In genomic region chr11:11929059-11929458, GRCm38 (mm10) we compare ENCODE assay signal across 27 mouse cellular contexts. TPM values are rescaled to one million over a fixed set of nuclear protein-coding genes. Genes with fewer than 3 reads are reported as not detected.
A peak's percentile ranks its signal among the peaks of the same experiment; 100 is the strongest.
DNase-seq lines count a peak whose midpoint lies in the region; ATAC-seq and TF ChIP-seq lines count a peak whose summit lies in the region.
"Had no signal": no experiment of that assay in that cellular context is flagged by ENCODE, and none has a peak within 500 bp of the region (broad histone marks: within the 10 kb centered on the region; RNA-seq: fewer than 3 reads in every experiment).

No protein-coding gene starts in this region.

- 85% methylated on average over 3 of the region's 3 CpGs for WGBS in heart, embryonic 12.5 days
- 72% methylated on average over 3 of the region's 3 CpGs for WGBS in heart, postnatal 0 days
- 72% methylated on average over 3 of the region's 3 CpGs for WGBS in liver, adult 2 months
- 84% methylated on average over 3 of the region's 3 CpGs for WGBS in liver, embryonic 11.5 days
- 77% methylated on average over 3 of the region's 3 CpGs for WGBS in liver, postnatal 0 days (ENCODE audit: insufficient replicate concordance)

- H3K27ac ChIP-seq in heart, embryonic 12.5 days (ENCODE audit: poor library complexity, severe bottlenecking), result peak overlapping the region; percentile 44
- peak overlapping the region; percentile 44 for H3K27ac ChIP-seq in heart, postnatal 0 days (ENCODE audit: low read depth)
- H3K27ac ChIP-seq in liver, adult 2 months (replicated peaks; ENCODE audit: insufficient read depth, low read depth, low read length), result peak overlapping the region; percentile 87
- no peak overlapping the region for H3K27ac ChIP-seq in liver, embryonic 11.5 days (ENCODE audit: low read depth, low read length)
- peak overlapping the region; percentile 80 for H3K27ac ChIP-seq in liver, postnatal 0 days (ENCODE audit: low read depth)
- H3K27ac ChIP-seq: hindbrain, embryonic 10.5 days; hindbrain, embryonic 15.5 days; limb, embryonic 13.5 days; midbrain, embryonic 12.5 days; neural tube, embryonic 12.5 days had no signal

- no peaks in the 10 kb centered on the region for H3K79me2 ChIP-seq in liver, adult 2 months (ENCODE audit: control insufficient read depth, insufficient read depth, low read length)

- TF ChIP-seq EP300 in heart, postnatal 0 days (IDR thresholded peaks at IDR 0.05; ENCODE audit: low read depth), result no peak
- no peak for TF ChIP-seq EP300 in liver, postnatal 0 days (IDR thresholded peaks at IDR 0.05; ENCODE audit: low read depth)

- no peaks in the 10 kb centered on the region for H3K27me3 ChIP-seq in heart, embryonic 12.5 days (replicated peaks)
- no peaks in the 10 kb centered on the region for H3K27me3 ChIP-seq in heart, postnatal 0 days (ENCODE audit: control insufficient read depth, insufficient read depth, low read length)
- no peaks in the 10 kb centered on the region for H3K27me3 ChIP-seq in liver, adult 2 months (ENCODE audit: control insufficient read depth, insufficient read depth, low read length)
- no peaks in the 10 kb centered on the region for H3K27me3 ChIP-seq in liver, embryonic 11.5 days (replicated peaks; ENCODE audit: control insufficient read depth, insufficient read depth, low read length)
- H3K27me3 ChIP-seq in liver, postnatal 0 days (ENCODE audit: insufficient read depth, low read length), result no peaks in the 10 kb centered on the region
- H3K27me3 ChIP-seq: hindbrain, embryonic 15.5 days; limb, embryonic 13.5 days; midbrain, embryonic 12.5 days; neural tube, embryonic 12.5 days had no signal

- no peaks in the 10 kb centered on the region; the same call in 1 of the 2 replicates for H3K9me3 ChIP-seq in heart, embryonic 12.5 days (replicated peaks)
- no peaks in the 10 kb centered on the region for H3K9me3 ChIP-seq in heart, postnatal 0 days (replicated peaks; ENCODE audit: control insufficient read depth, low read length)
- H3K9me3 ChIP-seq in liver, embryonic 11.5 days (ENCODE audit: control insufficient read depth, low read length), result no peaks in the 10 kb centered on the region
- H3K9me3 ChIP-seq in liver, postnatal 0 days (ENCODE audit: low read length), result no peaks in the 10 kb centered on the region
- H3K9me3 ChIP-seq: hindbrain, embryonic 10.5 days; hindbrain, embryonic 15.5 days; limb, embryonic 13.5 days; megakaryocyte, embryonic 14.5 days; midbrain, embryonic 12.5 days; neural tube, embryonic 12.5 days had no signal

- H3K9ac ChIP-seq in heart, embryonic 12.5 days, result no peak overlapping the region
- H3K9ac ChIP-seq in heart, postnatal 0 days (replicated peaks; ENCODE audit: low read depth, low read length), result no peak overlapping the region
- no peak overlapping the region for H3K9ac ChIP-seq in liver, adult 2 months (ENCODE audit: low read depth, low read length)
- H3K9ac ChIP-seq in liver, embryonic 11.5 days (ENCODE audit: low read depth, low read length), result no peak overlapping the region
- H3K9ac ChIP-seq in liver, postnatal 0 days (replicated peaks), result no peak overlapping the region
- H3K9ac ChIP-seq: hindbrain, embryonic 15.5 days; limb, embryonic 13.5 days; midbrain, embryonic 12.5 days; neural tube, embryonic 12.5 days had no signal

- H3K4me2 ChIP-seq in heart, embryonic 12.5 days, result no peak overlapping the region
- no peak overlapping the region for H3K4me2 ChIP-seq in heart, postnatal 0 days (ENCODE audit: low read depth, low read length)
- no peak overlapping the region for H3K4me2 ChIP-seq in liver, embryonic 11.5 days
- H3K4me2 ChIP-seq in liver, postnatal 0 days (ENCODE audit: low read depth, low read length), result no peak overlapping the region
- H3K4me2 ChIP-seq: hindbrain, embryonic 15.5 days; limb, embryonic 13.5 days; midbrain, embryonic 12.5 days; neural tube, embryonic 12.5 days had no signal

- peaks cover 22% of the 10 kb centered on the region for H3K4me1 ChIP-seq in heart, embryonic 12.5 days (replicated peaks)
- no peaks in the 10 kb centered on the region for H3K4me1 ChIP-seq in heart, postnatal 0 days (ENCODE audit: control insufficient read depth, insufficient read depth)
- peaks cover 25% of the 10 kb centered on the region for H3K4me1 ChIP-seq in liver, adult 2 months (ENCODE audit: control insufficient read depth, insufficient read depth, low read length)
- peaks cover 4% of the 10 kb centered on the region for H3K4me1 ChIP-seq in liver, embryonic 11.5 days (replicated peaks; ENCODE audit: control insufficient read depth, insufficient read depth, low read length)
- peaks cover 9% of the 10 kb centered on the region; the same call in 1 of the 2 replicates for H3K4me1 ChIP-seq in liver, postnatal 0 days (ENCODE audit: insufficient read depth)
- H3K4me1 ChIP-seq: hindbrain, embryonic 15.5 days; midbrain, embryonic 12.5 days had no signal

- no peak for TF ChIP-seq CTCF in heart, postnatal 0 days (IDR thresholded peaks at IDR 0.05; ENCODE audit: low read depth)
- no peak for TF ChIP-seq CTCF in liver, adult 2 months (IDR thresholded peaks at IDR 0.05; ENCODE audit: low read depth, low read length)
- no peak for TF ChIP-seq CTCF in liver, postnatal 0 days (IDR thresholded peaks at IDR 0.05; ENCODE audit: low read depth)

- H3K36me3 ChIP-seq in heart, embryonic 12.5 days, result peaks cover 45% of the 10 kb centered on the region
- H3K36me3 ChIP-seq in heart, postnatal 0 days (replicated peaks; ENCODE audit: control insufficient read depth, insufficient read depth, low read length), result peaks cover 34% of the 10 kb centered on the region
- no peaks in the 10 kb centered on the region for H3K36me3 ChIP-seq in liver, adult 2 months (ENCODE audit: control insufficient read depth, insufficient read depth, low read length)
- peaks cover 11% of the 10 kb centered on the region; the same call in 1 of the 2 replicates for H3K36me3 ChIP-seq in liver, embryonic 11.5 days (ENCODE audit: control insufficient read depth, insufficient read depth, low read length)
- H3K36me3 ChIP-seq in liver, postnatal 0 days (replicated peaks; ENCODE audit: insufficient read depth, low read length), result peaks cover 7% of the 10 kb centered on the region; the same call in 1 of the 2 replicates

- DNase-seq in heart, adult 8-10 months (ENCODE audit: low spot score), result no peak
- no peak for DNase-seq in heart, postnatal 0 days (ENCODE audit: low spot score)
- DNase-seq in heart, postnatal 4 days, result no peak
- DNase-seq in liver, adult 2 months (ENCODE audit: extremely low read depth, low read depth, low spot score), result no peak
- DNase-seq in liver, embryonic 11.5 days (ENCODE audit: low spot score), result no peak
- no peak for DNase-seq in liver, postnatal 0 days
- no peak for DNase-seq in embryo, embryonic 11 days
- DNase-seq: adrenal gland, postnatal 25 days; cerebellum, adult 18-20 months; cerebellum, postnatal 10 days; lung, adult 18-20 months; lung, postnatal 4 days; right cerebral cortex, adult 18-20 months; right cerebral cortex, postnatal 4 days had no signal

- no peak for ATAC-seq in heart, embryonic 12.5 days (ENCODE audit: insufficient number of reproducible peaks, low FRiP score)
- ATAC-seq in heart, postnatal 0 days (ENCODE audit: insufficient read depth, low read depth), result no peak
- no peak for ATAC-seq in liver, embryonic 11.5 days (replicated peaks; ENCODE audit: low FRiP score)
- peak; percentile 15 for ATAC-seq in liver, postnatal 0 days
- ATAC-seq: CD4-positive, CD25-positive, alpha-beta regulatory T cell, adult 4 months; forebrain, embryonic 16.5 days; inflammation-experienced regulatory T-cells, adult 6 months had no signal

- no peak for TF ChIP-seq POLR2A in liver, adult 2 months (IDR thresholded peaks at IDR 0.05; ENCODE audit: extremely low read depth, insufficient read depth, low read length)

- H3K4me3 ChIP-seq in heart, embryonic 12.5 days, result no peak overlapping the region
- no peak overlapping the region for H3K4me3 ChIP-seq in heart, postnatal 0 days (ENCODE audit: low read depth, low read length)
- no peak overlapping the region for H3K4me3 ChIP-seq in liver, adult 2 months (ENCODE audit: insufficient read depth, low read depth, low read length)
- H3K4me3 ChIP-seq in liver, embryonic 11.5 days (ENCODE audit: low read depth, low read length), result no peak overlapping the region
- no peak overlapping the region for H3K4me3 ChIP-seq in liver, postnatal 0 days (ENCODE audit: low read depth, low read length)
- H3K4me3 ChIP-seq: erythroblast, embryonic 14.5 days; hindbrain, embryonic 10.5 days; hindbrain, embryonic 15.5 days; limb, embryonic 13.5 days; megakaryocyte, embryonic 14.5 days; midbrain, embryonic 12.5 days; myocyte; neural tube, embryonic 12.5 days had no signal

RNA-seq across cellular contexts. Expression of gene Ddc, which starts 31.1 kb away (rescaled TPM):
- 51.8 and 55.2 TPM in 2 replicates for polyA plus RNA-seq in heart, embryonic 12.5 days (2016; fragmentation: Nextera tagmentation; extraction: Ambion mirVana)
- total RNA-seq in heart, adult 8-10 months (2022), result 1 to 10 TPM in 2 of 4 experiments, under 1 TPM in 2; 0.66 to 1.2 (median 0.93) TPM
- 248 and 309 TPM in 2 replicates for total RNA-seq in heart, postnatal 0 days (2014; rRNA removed; ENCODE audit: low replicate concordance)
- 129 and 140 TPM in 2 replicates for polyA plus RNA-seq in heart, postnatal 0 days (2015; fragmentation: Nextera tagmentation; extraction: Ambion mirVana)
- total RNA-seq in heart, postnatal 4 days (2021), result 10 to 100 TPM; 44.6 to 51.4 TPM
- total RNA-seq in liver, adult 2 months (2014; rRNA removed), result 56.4 and 67.3 TPM in 2 replicates
- 75.7 and 82.3 TPM in 2 replicates for polyA plus RNA-seq in liver, adult 2 months (2012; rRNA removed)
- polyA plus RNA-seq in liver, embryonic 11.5 days (2014; fragmentation: Nextera tagmentation; extraction: Ambion mirVana), result 15.9 and 17.2 TPM in 2 replicates
- polyA plus RNA-seq in liver, postnatal 0 days (2015; fragmentation: Nextera tagmentation; extraction: Ambion mirVana), result 17.5 and 19.5 TPM in 2 replicates
- total RNA-seq: common myeloid progenitor, adult 5-6 weeks had no signal
